Mouse (Mus musculus): ENCODE data around the gene Tmem129.

- no peak for TF ChIP-seq CTCF (conservative IDR thresholded peaks at IDR 0.05; ENCODE audit: insufficient read depth, insufficient read length, low read depth, low read length)
- TF ChIP-seq POLR2A (IDR thresholded peaks at IDR 0.05; ENCODE audit: low read depth, low read length) = no peak
These were observed 29.4 kb downstream of the Tmem129 start for GRCm38 (mm10) chr5:33628820-33629300.
